Mouse (Mus musculus) MEL (cell line): ENCODE data around the gene Zfp217.

Source experiments
- CHD2 ChIP-seq: IDR thresholded peaks from 2 replicates; pipeline ENCODE4 v1.6.1; 2011; ENCODE audit warnings: low read length, improper control_type of control experiment
- CTCF ChIP-seq, 3 experiments: IDR thresholded peaks in 2 of 3; conservative IDR thresholded peaks in 1 of 3; 2 replicates each; pipeline ENCODE4 v1.5.1; 2011 to 2012; ENCODE audit warnings: low read length in 3 of 3, low read depth in 2 of 3, mild to moderate bottlenecking in 2 of 3, improper control_type of control experiment in 1 of 3, inconsistent platforms in 1 of 3, mixed read lengths in 1 of 3, moderate library complexity in 1 of 3; ENCODE audit not compliant: control insufficient read depth in 1 of 3, insufficient read depth in 1 of 3, poor library complexity in 1 of 3, severe bottlenecking in 1 of 3
- EP300 ChIP-seq, 2 experiments: IDR thresholded peaks; 2 replicates each; pipeline ENCODE4 v1.6.1; 2011; ENCODE audit warnings: improper control_type of control experiment in 2 of 2, low read length in 2 of 2, low read depth in 1 of 2, mild to moderate bottlenecking in 1 of 2
- MEF2A ChIP-seq: IDR thresholded peaks from 2 replicates; pipeline ENCODE4 v1.6.1; 2014; ENCODE audit warnings: low read depth, mild to moderate bottlenecking, inconsistent platforms, low read length, improper control_type of control experiment; ENCODE audit not compliant: poor library complexity, insufficient replicate concordance, severe bottlenecking; ENCODE audit errors: extremely low read depth
- NELFE ChIP-seq: IDR thresholded peaks from 2 replicates; pipeline ENCODE4 v1.6.1; 2011; ENCODE audit warnings: low read depth, low read length, improper control_type of control experiment
- POLR2AphosphoS2 ChIP-seq: IDR thresholded peaks from 2 replicates; pipeline ENCODE4 v1.6.1; 2011; ENCODE audit warnings: low read length, improper control_type of control experiment
- ZNF384 ChIP-seq: IDR thresholded peaks from 2 replicates; pipeline ENCODE4 v1.6.1; 2012; ENCODE audit warnings: low read depth, mild to moderate bottlenecking, inconsistent platforms, low read length, improper control_type of control experiment

DNA sequence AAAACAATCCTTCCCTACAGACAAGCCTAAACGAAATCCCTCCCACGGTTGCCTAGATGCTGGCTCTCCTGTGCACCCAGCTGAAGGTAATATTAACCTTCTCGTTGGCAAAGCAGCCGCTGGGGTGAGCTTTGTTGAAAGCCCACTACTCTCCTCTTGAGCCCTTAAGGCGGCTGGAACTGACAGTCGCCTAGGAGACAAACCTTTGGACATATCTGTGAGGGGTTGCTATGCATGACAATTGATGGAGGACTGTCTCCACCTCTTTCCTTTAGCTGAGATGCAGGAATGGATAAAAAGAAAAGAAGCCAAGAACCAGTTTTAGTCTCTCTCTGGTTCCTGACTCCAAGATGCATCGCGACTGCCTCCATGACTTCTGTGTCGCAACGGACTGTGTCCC is 17.7 kb upstream of the Zfp217 start:
- TF ChIP-seq NELFE (no peak), POLR2AphosphoS2 (no peak), CHD2 (no peak), CTCF (IDR thresholded peaks at IDR 0.05 in 2 of 3, conservative IDR thresholded peaks at IDR 0.05 in 1 of 3; ENCODE audit: control insufficient read depth in 1 of 3, insufficient read depth in 1 of 3, low read depth in 2 of 3, low read length in 3 of 3, poor library complexity in 1 of 3, severe bottlenecking in 1 of 3) (no peak), EP300 (IDR thresholded peaks at IDR 0.05; ENCODE audit: low read depth in 1 of 2, low read length in 2 of 2) (no peak), MEF2A (no peak), ZNF384 (no peak)
